Mouse (Mus musculus) hindbrain, postnatal 0 days (tissue): ENCODE measurements at regions not wholly inside any gene's neighbourhood (a gene's known extent, or its start where the extent isn't known, plus 50 kb on each side); places are given as distances from the start of the nearest gene placed in this dataset.

Experiments
- ATAC-seq: fragments of 200-750 bp; cut with Nextera tagmentation; 2 replicates; pipeline ENCODE4 v1.8.0; 2017; ENCODE audit warnings: mild to moderate bottlenecking, moderate TSS enrichment, moderate library complexity
- DNase-seq: peaks from one replicate; pipeline ENCODE4 v3.0.0-alpha.2; 2015; ENCODE audit warnings: low spot score
- H3K27ac ChIP-seq: fragments of 300-500 bp; sonication (generic); 2 replicates; pipeline ENCODE4 v1.5.1; 2014; ENCODE audit warnings: mild to moderate bottlenecking
- H3K27me3 ChIP-seq: fragments of 300-500 bp; sonication (generic); 2 replicates; pipeline ENCODE4 v1.6.1; 2014; ENCODE audit warnings: low read length, mixed read lengths; ENCODE audit not compliant: insufficient read depth
- H3K36me3 ChIP-seq: fragments of 300-500 bp; sonication (generic); 2 replicates; pipeline ENCODE4 v1.6.1; 2014; ENCODE audit warnings: low read length, mixed read lengths; ENCODE audit not compliant: insufficient read depth
- H3K4me1 ChIP-seq: fragments of 300-500 bp; sonication (generic); 2 replicates; pipeline ENCODE4 v1.6.1; 2014; ENCODE audit warnings: antibody characterized with exemption, low read length, mixed read lengths; ENCODE audit not compliant: insufficient read depth
- H3K4me2 ChIP-seq: fragments of 300-500 bp; sonication (generic); 2 replicates; pipeline ENCODE4 v1.6.1; 2014; ENCODE audit warnings: low read depth, mild to moderate bottlenecking, low read length, moderate library complexity, mixed read lengths
- H3K4me3 ChIP-seq: fragments of 300-500 bp; sonication (generic); 2 replicates; pipeline ENCODE4 v1.5.1; 2014; ENCODE audit warnings: low read length
- H3K9ac ChIP-seq: fragments of 300-500 bp; sonication (generic); replicated peaks from 2 replicates; pipeline ENCODE4 v1.6.1; 2014; ENCODE audit warnings: mild to moderate bottlenecking, low read length, moderate library complexity, mixed read lengths
- H3K9me3 ChIP-seq: fragments of 300-500 bp; sonication (generic); 2 replicates; pipeline ENCODE4 v1.6.1; 2016; ENCODE audit warnings: low read length, mixed read lengths
- CTCF ChIP-seq: IDR thresholded peaks from 2 replicates; pipeline ENCODE4 v1.5.1; 2016; ENCODE audit warnings: antibody characterized with exemption, control low read depth, low read depth
- WGBS: fragments of 180-500 bp; shearing (Covaris S2); extraction: QIAGEN DNeasy Blood & Tissue Kit; methylation state at CpG from one replicate; pipeline ENCODE4 v1.1.7; 2014; 5-methylcytosine and 5-hydroxymethylcytosine counted together

DNA sequence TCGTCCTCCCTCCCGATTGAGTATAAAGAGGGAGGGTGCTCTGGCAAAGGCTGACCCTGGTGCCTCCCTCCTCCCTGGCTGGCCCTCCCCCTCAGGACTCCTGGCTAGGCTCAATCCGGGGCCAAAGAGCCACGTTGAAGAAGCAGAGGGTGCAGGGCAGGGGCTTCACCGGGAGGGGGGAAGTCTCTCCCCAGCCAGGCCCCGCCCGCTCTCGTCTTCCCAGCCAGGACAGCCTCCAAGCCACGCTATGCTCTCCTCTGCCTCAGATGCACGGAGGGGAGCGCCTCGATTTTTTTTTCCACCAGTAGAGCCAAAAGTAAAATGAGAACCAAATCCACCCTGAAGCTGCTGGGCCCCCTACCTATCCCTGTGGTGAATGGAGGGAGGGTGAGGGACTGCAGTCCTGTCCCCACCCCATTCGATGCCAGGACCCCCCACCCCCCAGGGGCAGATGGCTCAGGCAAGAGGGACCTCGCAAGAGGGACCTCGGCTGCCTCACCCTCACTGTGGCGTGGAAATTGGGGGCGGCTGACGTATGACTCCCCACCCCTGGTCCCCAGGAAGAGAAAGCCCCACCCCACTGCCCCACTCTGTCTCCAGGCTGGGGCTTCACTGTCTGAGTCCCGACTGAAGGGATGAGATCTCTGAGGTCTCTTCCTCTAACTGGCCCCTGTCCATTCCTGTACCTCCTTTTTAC lies 53.2 kb upstream of the Col1a1 start:
- Histone ChIP-seq H3K27ac (no peak overlapping the region; the same call in 1 of the 2 replicates), H3K36me3 (no peaks in the 10 kb centered on the region), H3K4me2 (peak overlapping the region; percentile 47), H3K4me1 (peaks cover 6% of the 10 kb centered on the region; the same call in 1 of the 2 replicates), H3K9ac (peak overlapping the region; percentile 28; the same call in 1 of the 2 replicates), H3K27me3 (peaks cover 20% of the 10 kb centered on the region), H3K9me3 (no peaks in the 10 kb centered on the region), H3K4me3 (peak overlapping the region; percentile 14; the same call in 1 of the 2 replicates)
- DNase-seq, result no peak
- WGBS, result 6% methylated on average over 19 of the region's 19 CpGs
- TF ChIP-seq CTCF, result no peak
- no peak for ATAC-seq

DNA sequence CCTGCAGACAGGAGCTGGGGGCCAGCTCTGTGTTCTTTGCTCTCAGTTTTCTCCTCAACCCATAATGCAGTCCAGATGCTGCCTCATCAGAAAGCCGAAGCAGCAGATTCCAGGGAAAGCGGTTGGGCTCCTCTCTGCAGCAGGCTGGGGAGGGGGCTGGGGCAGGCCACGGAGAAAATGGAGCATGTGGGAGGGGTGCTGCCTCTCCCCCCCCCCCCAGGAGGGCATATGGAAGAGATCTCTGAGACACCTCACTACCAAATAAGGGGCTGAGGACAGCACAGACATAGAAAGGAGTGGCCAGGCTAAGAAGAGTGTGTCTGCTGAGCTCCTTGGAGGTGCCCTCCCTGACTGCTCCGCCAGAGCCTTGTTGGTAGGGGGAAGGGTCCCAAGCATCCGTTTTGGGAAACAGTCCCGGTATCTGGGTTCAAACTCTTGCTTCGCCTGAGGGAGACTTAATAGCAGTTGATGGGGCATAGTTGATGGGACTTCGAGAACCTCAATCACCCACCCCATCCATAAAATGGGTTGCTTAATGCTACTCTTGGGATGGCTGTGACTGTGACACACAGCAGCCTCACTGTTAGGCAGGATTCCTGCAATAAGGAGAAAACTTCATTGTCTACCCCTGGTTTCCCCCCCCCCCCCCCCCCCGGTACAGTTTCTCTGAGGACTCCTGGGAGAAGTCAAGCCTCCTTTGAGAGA lies 53.9 kb upstream of the Col1a1 start:
- 25% methylated on average over 9 of the region's 9 CpGs for WGBS
- Histone ChIP-seq H3K4me2 (peak overlapping the region; percentile 47; the same call in 1 of the 2 replicates), H3K4me1 (peaks cover 6% of the 10 kb centered on the region; the same call in 1 of the 2 replicates), H3K36me3 (no peaks in the 10 kb centered on the region), H3K27me3 (peaks cover 20% of the 10 kb centered on the region), H3K27ac (no peak overlapping the region; the same call in 1 of the 2 replicates), H3K9me3 (no peaks in the 10 kb centered on the region), H3K4me3 (peak overlapping the region; percentile 14; the same call in 1 of the 2 replicates), H3K9ac (no peak overlapping the region)
- no peak for DNase-seq
- ATAC-seq, result no peak
- TF ChIP-seq CTCF, result no peak

DNA sequence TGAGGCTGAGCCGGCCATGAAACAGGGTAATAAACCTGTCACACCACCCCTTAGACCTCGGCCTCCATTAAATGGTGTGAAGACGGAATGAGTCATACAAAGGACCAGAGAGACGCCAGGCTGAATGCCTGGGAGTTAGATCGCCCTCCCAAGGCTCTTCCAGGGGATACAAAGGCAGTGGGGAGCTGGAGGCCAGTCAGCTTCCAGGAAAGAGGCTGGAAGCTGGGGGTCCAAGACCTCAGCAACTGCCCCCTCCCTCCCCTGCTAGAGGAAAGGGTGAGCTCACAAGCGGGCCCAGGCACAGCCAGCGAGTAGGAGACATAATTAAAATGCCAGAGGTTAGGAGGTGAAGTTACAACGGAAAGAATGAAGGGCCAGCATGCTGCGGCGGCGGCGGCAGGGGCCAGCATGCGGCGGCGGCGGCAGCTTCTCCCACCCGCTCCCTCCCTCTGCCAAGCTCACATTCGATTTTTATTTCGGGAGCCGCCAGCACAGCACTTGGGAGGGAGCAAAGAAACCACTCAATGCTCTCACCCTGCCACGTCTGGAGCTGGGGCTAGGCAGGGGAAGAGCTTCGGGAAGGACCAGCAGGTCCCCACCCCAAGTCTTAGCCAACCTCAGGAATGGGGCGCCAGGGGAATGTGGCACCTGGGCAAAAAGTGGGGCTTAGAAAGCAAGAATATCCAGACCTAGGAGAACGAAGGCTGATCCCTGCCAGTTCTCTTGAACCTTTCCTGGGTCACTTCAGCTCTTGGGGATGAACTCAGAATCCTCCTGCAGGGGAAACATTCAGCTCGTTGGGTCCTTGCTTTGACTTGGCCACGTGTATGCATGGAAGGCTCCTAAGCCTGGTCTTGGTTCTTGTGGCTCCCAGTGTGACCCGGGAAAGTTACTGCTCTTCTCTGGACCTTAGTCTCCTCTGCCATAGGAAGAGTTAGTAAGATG lies 54.9 kb upstream of the Col1a1 start:
- H3K27me3 ChIP-seq, result peaks cover 16% of the 10 kb centered on the region
- no peaks in the 10 kb centered on the region for H3K9me3 ChIP-seq
- 6% methylated on average over 26 of the region's 27 CpGs for WGBS
- H3K4me3 ChIP-seq, result peak overlapping the region; percentile 13; the same call in 1 of the 2 replicates
- H3K9ac ChIP-seq, result no peak overlapping the region
- no peak for TF ChIP-seq CTCF
- H3K4me1 ChIP-seq, result peaks cover 6% of the 10 kb centered on the region; the same call in 1 of the 2 replicates
- no peak overlapping the region for H3K27ac ChIP-seq
- no peak for ATAC-seq
- peak; percentile 16 for DNase-seq
- H3K36me3 ChIP-seq, result no peaks in the 10 kb centered on the region
- H3K4me2 ChIP-seq, result peak overlapping the region; percentile 45

DNA sequence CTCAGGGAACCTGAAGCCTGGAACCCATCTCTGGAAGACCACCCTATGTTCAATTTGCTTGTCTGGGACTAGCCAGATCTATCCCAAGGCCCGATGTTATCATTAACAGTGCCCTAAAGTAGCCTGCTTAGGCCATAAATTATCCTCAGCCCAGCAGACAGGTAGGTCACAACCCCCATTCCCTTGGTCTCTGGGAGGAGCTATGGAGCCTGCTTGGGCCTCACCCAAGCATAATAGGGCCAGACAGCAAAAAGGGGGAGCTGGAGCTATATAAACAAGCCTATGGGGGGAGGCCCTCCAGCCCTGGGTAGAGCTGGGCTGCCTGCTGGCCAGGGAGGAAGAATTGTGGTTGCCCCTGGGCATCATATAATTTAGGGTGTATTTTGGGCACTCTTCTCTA lies 59.3 kb upstream of the Col1a1 start:
- Histone ChIP-seq H3K4me1 (peaks cover 10% of the 10 kb centered on the region; the same call in 1 of the 2 replicates), H3K4me3 (no peak overlapping the region), H3K27ac (no peak overlapping the region), H3K4me2 (no peak overlapping the region), H3K9ac (no peak overlapping the region), H3K36me3 (no peaks in the 10 kb centered on the region), H3K9me3 (no peaks in the 10 kb centered on the region), H3K27me3 (no peaks in the 10 kb centered on the region; the same call in 1 of the 2 replicates)
- no peak for ATAC-seq
- no peak for TF ChIP-seq CTCF
- WGBS, result 59% methylated on average over 1 of the region's 1 CpGs
- DNase-seq, result no peak

DNA sequence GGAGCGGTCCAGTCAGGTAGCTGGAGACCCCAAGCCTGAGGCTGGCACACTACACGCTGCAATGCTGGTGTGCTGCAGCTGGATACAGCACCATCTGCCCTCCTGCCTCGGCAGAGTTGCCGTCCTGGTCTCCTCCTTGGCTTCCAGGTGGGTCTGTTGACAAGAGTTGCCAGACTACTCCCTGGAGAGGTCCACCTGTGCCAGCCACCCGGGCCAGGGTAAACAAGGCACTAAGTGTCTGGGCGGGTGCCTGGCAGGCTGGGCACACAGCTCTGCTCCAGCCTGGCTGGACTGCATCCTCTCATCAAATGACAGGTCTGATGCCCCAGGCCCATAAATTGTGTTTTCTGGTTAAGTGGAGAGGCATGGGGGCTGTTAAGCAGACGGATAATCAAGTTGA lies 61.0 kb upstream of the Col1a1 start:
- DNase-seq, result no peak
- Histone ChIP-seq H3K4me3 (no peak overlapping the region), H3K4me2 (no peak overlapping the region), H3K9me3 (no peaks in the 10 kb centered on the region), H3K27ac (no peak overlapping the region), H3K27me3 (no peaks in the 10 kb centered on the region; the same call in 1 of the 2 replicates), H3K36me3 (no peaks in the 10 kb centered on the region), H3K4me1 (peaks cover 7% of the 10 kb centered on the region; the same call in 1 of the 2 replicates), H3K9ac (no peak overlapping the region)
- ATAC-seq, result no peak
- no peak for TF ChIP-seq CTCF
- WGBS, result 68% methylated on average over 7 of the region's 7 CpGs

DNA sequence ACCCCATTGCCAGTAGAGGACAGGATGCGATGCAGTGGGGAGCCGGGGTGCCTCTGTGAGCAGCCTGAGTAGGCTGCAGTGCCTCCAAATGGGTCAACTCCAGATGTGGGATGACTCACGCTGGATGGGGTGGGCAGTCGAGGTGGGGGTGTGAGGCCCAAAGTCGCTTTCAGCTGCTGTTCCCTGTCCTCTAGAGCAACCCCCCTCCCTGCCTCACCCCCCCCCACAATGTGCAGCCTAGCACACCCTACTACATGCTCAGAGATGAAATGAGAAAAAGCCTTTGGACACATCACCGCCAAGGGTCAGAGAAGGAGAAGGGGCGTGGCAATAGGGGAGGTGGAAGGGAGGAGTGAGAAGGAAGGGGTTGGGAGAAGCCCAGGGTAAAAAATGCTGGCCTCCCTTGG lies 61.9 kb upstream of the Col1a1 start:
- no peaks in the 10 kb centered on the region for H3K36me3 ChIP-seq
- H3K4me1 ChIP-seq, result peaks cover 7% of the 10 kb centered on the region; the same call in 1 of the 2 replicates
- no peaks in the 10 kb centered on the region for H3K9me3 ChIP-seq
- TF ChIP-seq CTCF, result no peak
- no peak for DNase-seq
- no peak overlapping the region for H3K4me2 ChIP-seq
- no peaks in the 10 kb centered on the region; the same call in 1 of the 2 replicates for H3K27me3 ChIP-seq
- H3K4me3 ChIP-seq, result no peak overlapping the region
- 17% methylated on average over 7 of the region's 7 CpGs for WGBS
- no peak overlapping the region for H3K27ac ChIP-seq
- ATAC-seq, result peak; percentile 24; the same call in 1 of the 2 replicates
- H3K9ac ChIP-seq, result no peak overlapping the region
